Mouse (Mus musculus) ES-E14 (cell line): Measurements from ENCODE around the gene Arsb. TPM values are rescaled to one million over a fixed set of nuclear protein-coding genes. Genes with fewer than 3 reads are reported as not detected.

ENCODE experiments used
- DNase-seq: peaks from one replicate; pipeline ENCODE4 v3.0.0-alpha.2; 2013; ENCODE audit warnings: low read depth, low spot score
- H3K27ac ChIP-seq: 2 replicates; pipeline ENCODE4 v1.5.1; 2012; ENCODE audit warnings: low read depth, mild to moderate bottlenecking, low read length, moderate library complexity, mixed read lengths; ENCODE audit not compliant: poor library complexity, insufficient read depth, severe bottlenecking
- H3K36me3 ChIP-seq: 2 replicates; pipeline ENCODE4 v1.6.1; 2012; ENCODE audit warnings: mild to moderate bottlenecking, low read length, moderate library complexity, mixed read lengths; ENCODE audit not compliant: control insufficient read depth, poor library complexity, insufficient read depth, severe bottlenecking
- H3K4me1 ChIP-seq, 2 experiments: fragments of 150-350 bp in 1 of 2; sonication (generic) in 1 of 2; 2 replicates each; pipeline ENCODE4 v1.6.1; 2012; ENCODE audit warnings: low read length in 2 of 2, mild to moderate bottlenecking in 1 of 2, mixed read lengths in 1 of 2; ENCODE audit not compliant: control insufficient read depth in 2 of 2, insufficient read depth in 2 of 2, poor library complexity in 1 of 2
- H3K4me3 ChIP-seq, 2 experiments: fragments of 150-350 bp in 1 of 2; sonication (generic) in 1 of 2; 2 replicates each; pipeline ENCODE4 v1.5.1; 2012; ENCODE audit warnings: low read length in 2 of 2, low read depth in 1 of 2, mild to moderate bottlenecking in 1 of 2, mixed read lengths in 1 of 2; ENCODE audit not compliant: insufficient read depth in 1 of 2, poor library complexity in 1 of 2, severe bottlenecking in 1 of 2
- H3K9ac ChIP-seq: 2 replicates; pipeline ENCODE4 v1.6.1; 2012; ENCODE audit warnings: low read depth, mild to moderate bottlenecking, low read length, mixed read lengths; ENCODE audit not compliant: poor library complexity, insufficient read depth, severe bottlenecking
- H3K9me3 ChIP-seq: fragments of 150-350 bp; sonication (generic); 2 replicates; pipeline ENCODE4 v1.6.1; 2012; ENCODE audit warnings: low read depth, mild to moderate bottlenecking, low read length; ENCODE audit not compliant: control insufficient read depth, insufficient read depth
- CHD2 ChIP-seq: IDR thresholded peaks from 2 replicates; pipeline ENCODE4 v1.6.1; 2014; ENCODE audit warnings: mild to moderate bottlenecking, low read depth, low read length, inconsistent platforms
- HCFC1 ChIP-seq: IDR thresholded peaks from 2 replicates; pipeline ENCODE4 v1.6.1; 2012; ENCODE audit warnings: low read length, inconsistent platforms, borderline replicate concordance; ENCODE audit not compliant: insufficient read depth
- MAFK ChIP-seq: IDR thresholded peaks from 2 replicates; pipeline ENCODE4 v1.6.1; 2014; ENCODE audit warnings: mild to moderate bottlenecking, low read depth, low read length, inconsistent platforms; ENCODE audit not compliant: insufficient read depth
- ZC3H11A ChIP-seq: IDR thresholded peaks from 2 replicates; pipeline ENCODE4 v1.6.1; 2012; ENCODE audit warnings: low read depth, mild to moderate bottlenecking, inconsistent platforms, low read length, borderline replicate concordance
- ZNF384 ChIP-seq: IDR thresholded peaks from 2 replicates; pipeline ENCODE4 v1.6.1; 2012; ENCODE audit warnings: low read depth, low read length, inconsistent platforms
- in situ Hi-C, 2 experiments: fragments of 600-800 bp; cut with MboI; formaldehyde crosslinking; loops; one replicate each; pipeline ENCODE4 v1.15.1; 2025; ENCODE audit warnings: low sequenced_read_pairs in 2 of 2, inconsistent platforms in 1 of 2; ENCODE audit not compliant: unreplicated experiment in 2 of 2
- total RNA-seq: library from RNA; depleted of rRNA; stranded (reverse); fragments of 300-350 nt; gene quantifications from 2 replicates; pipeline ENCODE4 v1.2.3, GENCODE M21; 2012

The Arsb gene
- total RNA-seq, 1 experiment, result 1.1 TPM

- in situ Hi-C loops, result no loop called here
- DNase-seq, result no peak
- Histone ChIP-seq H3K27ac (no peak overlapping the region), H3K9me3 (no peaks in the 10 kb centered on the region), H3K9ac (no peak overlapping the region), H3K4me3 (no peak overlapping the region), H3K4me1 (no peaks in the 10 kb centered on the region), H3K36me3 (no peaks in the 10 kb centered on the region)
- TF ChIP-seq ZC3H11A (no peak), MAFK (no peak), HCFC1 (no peak), CHD2 (no peak), ZNF384 (no peak)
These were observed 205.6 kb downstream of the Arsb start for GRCm38 (mm10) chr13:93976897-93977530.

GRCm38 (mm10) chr13:93978703-93979495 is 207.5 kb downstream of the Arsb start:
- Histone ChIP-seq H3K4me1 (no peaks in the 10 kb centered on the region), H3K4me3 (no peak overlapping the region), H3K9ac (no peak overlapping the region), H3K27ac (no peak overlapping the region), H3K36me3 (no peaks in the 10 kb centered on the region), H3K9me3 (no peaks in the 10 kb centered on the region)
- TF ChIP-seq HCFC1, result no peak
- TF ChIP-seq MAFK, result no peak
- no peak for TF ChIP-seq CHD2
- no peak for TF ChIP-seq ZC3H11A
- no peak for TF ChIP-seq ZNF384
- DNase-seq, result no peak
- in situ Hi-C loops, result no loop called here

- TF ChIP-seq ZC3H11A, result no peak
- no peak for TF ChIP-seq HCFC1
- no peak for TF ChIP-seq MAFK
- no peak for TF ChIP-seq CHD2
- TF ChIP-seq ZNF384, result no peak
- in situ Hi-C loops, result no loop called here
- DNase-seq, result no peak
- Histone ChIP-seq H3K4me1 (no peaks in the 10 kb centered on the region), H3K4me3 (no peak overlapping the region), H3K9ac (no peak overlapping the region), H3K36me3 (no peaks in the 10 kb centered on the region), H3K27ac (no peak overlapping the region), H3K9me3 (no peaks in the 10 kb centered on the region)
These were observed 208.3 kb downstream of the Arsb start for GRCm38 (mm10) chr13:93979754-93980153.

- no peak for DNase-seq
- H3K4me3 ChIP-seq, result no peak overlapping the region
- no peaks in the 10 kb centered on the region; a peak in 1 of 4 replicates for H3K4me1 ChIP-seq
- H3K9ac ChIP-seq, result no peak overlapping the region
- in situ Hi-C loops, result no loop called here
- H3K36me3 ChIP-seq, result no peaks in the 10 kb centered on the region
- TF ChIP-seq CHD2, result no peak
- TF ChIP-seq ZC3H11A, result no peak
- TF ChIP-seq HCFC1, result no peak
- no peak for TF ChIP-seq MAFK
- no peak for TF ChIP-seq ZNF384
- H3K9me3 ChIP-seq, result no peaks in the 10 kb centered on the region
- H3K27ac ChIP-seq, result no peak overlapping the region
These were observed 213.1 kb downstream of the Arsb start for GRCm38 (mm10) chr13:93984521-93984920.
